Mouse (Mus musculus) retina, embryonic 14.5 days (tissue): ENCODE data around the gene Lrrc27.

ENCODE experiments used
- DNase-seq: peaks from one replicate; pipeline ENCODE4 v3.0.0-alpha.2; 2015; ENCODE audit warnings: low spot score

Gene Lrrc27

GRCm38 (mm10) chr7:139276150-139276549 lies 63.4 kb downstream of the Lrrc27 start:
- no peak for DNase-seq

DNA sequence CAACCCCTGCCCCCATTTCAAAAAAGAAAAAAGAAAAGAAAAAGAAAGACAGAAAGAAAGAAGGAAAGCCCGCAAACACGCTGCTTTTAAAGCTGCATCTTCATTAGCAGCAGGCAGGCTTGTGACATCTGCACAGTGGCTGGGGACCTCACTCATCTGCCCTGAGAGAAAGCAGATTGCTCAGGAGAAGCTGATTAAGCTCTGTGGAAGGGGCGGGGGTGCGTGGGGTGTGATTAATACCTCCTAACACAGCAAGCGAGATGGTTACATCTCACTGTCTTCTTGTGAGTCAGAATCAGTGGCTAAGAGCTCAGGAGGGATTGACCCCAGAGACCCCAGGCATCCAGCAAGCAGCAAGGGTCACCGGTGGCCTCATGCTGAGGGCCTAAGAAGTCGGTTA lies 64.7 kb downstream of the Lrrc27 start:
- no peak for DNase-seq

DNA sequence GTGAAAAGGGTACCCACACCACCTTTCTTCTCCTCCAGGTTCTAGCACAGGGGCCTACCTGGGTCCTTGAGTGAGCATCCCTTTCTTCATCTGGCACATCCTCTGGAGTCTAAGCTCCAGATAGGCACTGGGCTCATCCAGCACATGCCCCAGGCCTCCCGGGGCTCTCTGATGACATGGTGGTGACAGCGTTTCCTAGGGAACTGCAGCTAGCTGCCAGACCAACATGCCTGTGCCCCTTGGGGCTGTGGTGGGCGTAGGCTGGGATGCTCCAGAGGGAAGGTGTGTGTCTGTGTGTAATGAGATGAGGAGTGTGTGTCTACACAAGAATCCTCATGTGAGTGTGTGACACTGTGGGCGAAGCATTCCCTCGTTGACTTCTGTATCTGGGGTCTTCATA lies 66.8 kb downstream of the Lrrc27 start:
- no peak for DNase-seq

DNA sequence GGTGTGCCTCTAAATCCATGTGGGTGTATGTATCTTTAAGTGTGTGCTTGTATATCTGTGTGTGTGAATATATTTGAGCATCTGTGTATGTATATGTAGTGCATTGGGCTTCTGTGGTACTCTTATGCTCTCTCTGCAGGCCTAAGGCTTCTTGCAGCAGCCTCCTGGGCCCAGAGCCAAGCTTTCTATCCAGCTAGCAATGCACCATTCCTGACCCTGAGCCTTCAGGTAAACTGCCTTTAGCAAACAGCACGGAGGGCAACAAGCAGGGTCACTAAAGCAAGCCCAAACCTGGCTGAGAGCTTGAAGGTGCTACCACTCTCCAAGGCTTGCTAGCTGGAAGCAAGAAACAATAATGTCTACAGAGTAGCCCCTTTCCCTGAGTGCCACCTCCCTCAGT lies 67.3 kb downstream of the Lrrc27 start:
- no peak for DNase-seq

DNA sequence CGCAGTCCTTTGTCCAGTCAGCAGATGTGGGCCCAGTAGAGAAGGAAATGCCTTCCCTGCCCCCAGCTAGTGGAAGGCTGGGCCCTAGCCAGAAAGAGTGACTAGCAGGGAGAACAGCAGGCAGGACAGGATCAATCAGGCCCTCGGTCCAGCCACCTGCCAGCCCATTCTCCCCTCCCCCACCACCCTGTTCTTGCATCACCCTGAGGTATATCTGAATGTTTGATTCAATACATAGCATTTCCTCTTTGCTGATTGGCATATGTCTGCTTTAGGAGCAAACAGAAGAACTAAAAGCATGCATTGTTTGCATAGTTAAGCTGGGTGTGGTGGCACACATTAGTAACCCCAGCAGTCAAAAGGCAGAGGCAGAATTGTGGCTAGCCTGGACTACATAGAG lies 68.4 kb downstream of the Lrrc27 start:
- DNase-seq: no peak

DNA sequence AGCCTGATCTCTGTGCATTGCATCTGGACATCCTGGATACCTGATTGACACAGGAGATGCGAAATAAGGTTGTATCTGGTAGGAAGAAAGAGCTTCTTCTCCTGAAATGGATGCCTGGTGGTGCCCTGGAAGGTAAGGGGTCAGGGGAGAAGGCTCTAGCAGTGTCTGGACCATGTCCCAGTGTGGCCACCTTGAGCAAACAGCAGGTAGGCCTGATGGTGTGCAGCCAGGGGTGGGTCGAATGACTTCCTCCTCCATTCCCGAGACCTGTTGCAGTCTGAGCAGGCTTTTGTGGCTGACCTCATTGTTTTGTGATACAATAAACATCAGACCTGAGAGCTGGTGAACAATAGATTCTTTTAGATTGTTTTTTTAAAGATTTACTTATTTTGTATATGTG lies 69.2 kb downstream of the Lrrc27 start:
- DNase-seq: no peak

GRCm38 (mm10) chr7:139285295-139285943 lies 72.6 kb downstream of the Lrrc27 start:
- DNase-seq: no peak

DNA sequence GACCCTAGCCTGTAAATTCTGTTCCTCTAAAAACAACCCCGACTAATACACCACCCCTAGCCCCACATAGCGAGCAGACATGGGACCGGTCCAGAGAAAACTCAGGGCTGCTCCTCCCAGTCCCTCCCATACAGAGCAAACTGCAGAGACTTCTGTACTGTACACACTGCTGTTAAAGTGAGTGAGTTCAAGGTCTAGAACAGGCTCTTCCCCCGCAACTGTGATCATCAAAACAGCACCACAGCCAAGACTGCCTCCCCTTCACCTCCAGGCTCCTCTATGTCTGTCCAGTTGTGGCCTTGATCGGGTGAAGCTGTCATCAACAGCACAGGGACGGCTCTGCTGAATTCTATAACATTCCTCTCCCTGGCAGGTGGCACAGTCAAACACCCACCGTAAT lies 75.8 kb downstream of the Lrrc27 start:
- DNase-seq: no peak
